Mouse (Mus musculus): ENCODE measurements at regions not wholly inside any gene's neighbourhood (a gene's known extent, or its start where the extent isn't known, plus 50 kb on each side); places are given as distances from the start of the nearest gene placed in this dataset.

DNA sequence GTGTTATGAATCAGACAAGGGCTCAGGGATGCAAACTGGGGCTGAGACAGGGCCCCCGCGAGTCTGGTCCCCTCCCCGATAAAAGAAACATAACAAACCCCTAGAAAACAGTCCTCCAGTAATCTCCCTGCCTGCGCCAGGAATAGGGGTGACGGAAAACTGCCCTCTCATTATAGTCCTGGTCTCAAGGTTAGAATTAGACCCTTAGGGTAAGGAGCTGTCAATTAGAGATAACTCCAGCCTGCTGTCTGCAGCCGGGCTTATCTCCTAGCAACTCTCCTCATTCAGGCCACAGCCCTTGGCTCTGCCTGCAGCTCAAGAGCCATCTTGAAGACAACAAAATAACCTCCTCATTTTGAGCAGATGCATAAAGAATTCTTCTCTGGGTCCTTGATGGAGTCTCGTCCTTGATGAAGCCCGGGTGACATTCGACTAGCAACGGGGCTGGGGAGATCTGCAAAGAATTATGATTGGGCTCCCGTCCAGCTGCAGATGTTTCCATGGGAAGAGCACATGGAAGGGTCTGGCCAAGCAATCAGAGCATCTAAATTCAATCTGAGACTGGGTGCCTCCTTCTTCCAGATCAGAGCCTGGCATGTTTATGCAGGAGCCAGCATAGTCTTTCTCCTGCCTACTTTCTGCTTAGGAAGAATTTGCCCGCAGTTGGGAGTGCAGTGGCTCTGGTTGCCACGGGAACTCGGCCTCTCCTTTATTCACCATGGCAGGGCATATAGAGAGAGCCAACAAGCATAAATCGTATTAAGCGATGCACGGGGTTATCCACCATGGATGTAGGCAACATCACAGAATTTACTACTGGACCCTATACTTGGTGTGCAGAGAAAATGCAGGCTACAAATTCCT, 281.2 kb downstream of the Sox11 start:
- DNase-seq (ENCODE audit: low spot score) = no peak

DNA sequence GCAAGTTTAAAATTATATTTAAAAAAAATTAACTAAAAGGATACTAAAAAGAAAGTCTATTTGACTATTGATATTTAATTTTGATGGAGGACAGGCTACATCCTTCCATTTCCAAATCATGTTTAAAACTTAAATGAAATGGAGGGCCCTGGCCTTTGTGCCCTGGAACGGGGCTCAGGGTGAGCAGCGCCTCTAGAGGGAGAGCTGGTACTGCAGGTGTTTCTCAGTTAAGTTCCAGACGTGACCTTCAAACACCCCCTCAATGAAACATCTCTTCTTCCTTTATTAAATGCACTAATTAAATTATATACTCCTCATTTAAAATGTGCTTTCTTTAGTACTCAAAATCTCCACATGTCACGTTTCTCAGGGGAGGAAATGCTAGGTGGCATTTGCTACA, 282.5 kb downstream of the Sox11 start:
- no peak for DNase-seq (ENCODE audit: low spot score)

DNA sequence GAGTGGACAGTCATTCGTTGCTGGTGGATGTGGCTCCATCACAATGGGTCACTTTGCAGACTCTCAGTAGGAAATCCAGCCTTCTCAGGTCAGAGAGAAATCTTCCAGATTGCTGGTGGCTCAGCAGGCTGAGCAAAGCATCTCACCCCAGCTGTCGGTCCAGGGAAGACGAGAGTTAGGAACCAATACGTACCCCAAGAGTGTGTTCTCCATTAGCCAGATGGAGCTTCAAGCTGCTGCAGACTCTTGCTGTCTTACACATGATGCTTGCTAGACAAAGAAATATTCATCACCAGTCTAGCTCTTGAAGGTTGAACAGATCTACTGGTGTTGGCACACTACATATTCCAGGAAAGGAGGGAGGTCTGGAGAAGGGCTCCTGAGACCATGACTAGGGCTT, 288.0 kb downstream of the Sox11 start:
- DNase-seq (ENCODE audit: low spot score) = no peak

DNA sequence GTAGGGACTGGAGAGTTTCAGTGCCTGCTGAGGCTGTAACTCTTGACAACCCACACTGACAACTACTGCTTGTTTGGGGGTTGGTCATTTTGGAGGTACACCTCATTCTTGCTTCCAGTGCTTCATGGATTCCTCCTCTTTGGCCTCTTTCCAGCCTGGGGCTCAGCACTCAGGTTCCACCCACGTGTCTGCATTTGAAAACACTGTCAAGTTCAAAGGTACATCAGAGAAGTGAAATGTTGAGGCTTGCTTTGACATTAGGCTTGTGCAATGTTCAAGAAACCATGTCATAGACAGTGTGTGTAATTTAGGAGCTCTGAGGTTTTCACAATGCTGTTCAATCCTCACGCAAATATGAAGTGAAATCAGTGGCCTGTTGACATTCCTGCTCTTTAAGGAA, 304.5 kb downstream of the Sox11 start:
- no peak for DNase-seq (ENCODE audit: low spot score)

DNA sequence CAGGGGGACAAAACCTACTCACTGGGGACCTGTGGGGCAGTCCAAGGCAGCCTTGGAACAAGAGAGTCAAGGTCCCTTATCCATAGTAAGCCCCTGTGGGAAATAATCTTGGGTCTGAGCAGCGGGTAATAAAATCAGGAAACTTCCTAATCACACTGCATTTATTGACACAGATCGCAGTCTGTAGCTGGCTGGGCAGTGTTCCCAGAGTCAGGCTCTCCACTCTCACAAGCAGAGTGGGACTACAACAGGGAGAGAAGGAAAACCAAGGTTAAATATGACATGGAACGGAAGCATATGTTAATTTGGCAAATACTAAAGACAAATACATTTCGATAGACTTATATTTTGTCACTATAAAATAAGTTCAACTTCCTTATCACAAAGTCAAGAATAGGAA, 322.6 kb downstream of the Sox11 start:
- no peak for DNase-seq (ENCODE audit: low spot score)

DNA sequence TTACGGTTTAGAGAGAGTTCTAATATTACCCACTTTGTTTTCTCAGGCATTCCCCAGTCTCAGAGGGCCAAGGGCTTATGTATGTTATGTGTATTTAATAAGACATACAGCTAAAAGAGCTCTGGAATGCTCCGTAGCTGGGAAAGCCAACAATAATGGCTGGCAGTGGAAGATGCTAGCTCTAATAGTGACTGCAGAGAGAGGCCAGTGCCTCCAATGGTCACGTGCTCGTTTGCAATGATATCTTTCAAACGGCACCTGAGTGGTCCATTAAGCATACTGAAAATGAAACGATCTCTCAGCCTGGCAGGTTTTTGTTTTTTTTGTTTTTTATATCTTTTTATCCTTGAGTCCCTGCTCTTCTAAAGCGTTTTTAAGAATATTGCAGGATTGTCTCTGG, 324.0 kb downstream of the Sox11 start:
- DNase-seq (ENCODE audit: low spot score) = no peak

DNA sequence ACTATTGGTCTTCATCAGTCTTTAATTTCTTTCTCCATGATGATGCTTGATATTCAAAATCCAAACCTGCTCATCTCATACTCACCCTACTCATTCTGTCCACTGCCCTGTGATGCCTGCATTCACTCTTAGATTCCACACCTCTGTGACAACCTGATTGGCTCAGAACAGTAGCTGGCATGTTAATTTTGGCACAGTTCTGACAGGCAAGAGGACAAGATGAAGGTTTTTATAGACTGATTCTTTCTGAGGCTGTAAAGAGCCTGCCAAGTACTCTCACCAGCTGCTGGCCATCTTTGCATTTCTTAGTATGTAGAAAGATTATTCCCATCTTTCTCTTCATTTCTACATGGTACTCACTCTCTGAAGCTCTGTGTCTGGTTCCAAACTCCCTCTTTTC, 343.1 kb downstream of the Sox11 start:
- no peak for DNase-seq (ENCODE audit: low spot score)

DNA sequence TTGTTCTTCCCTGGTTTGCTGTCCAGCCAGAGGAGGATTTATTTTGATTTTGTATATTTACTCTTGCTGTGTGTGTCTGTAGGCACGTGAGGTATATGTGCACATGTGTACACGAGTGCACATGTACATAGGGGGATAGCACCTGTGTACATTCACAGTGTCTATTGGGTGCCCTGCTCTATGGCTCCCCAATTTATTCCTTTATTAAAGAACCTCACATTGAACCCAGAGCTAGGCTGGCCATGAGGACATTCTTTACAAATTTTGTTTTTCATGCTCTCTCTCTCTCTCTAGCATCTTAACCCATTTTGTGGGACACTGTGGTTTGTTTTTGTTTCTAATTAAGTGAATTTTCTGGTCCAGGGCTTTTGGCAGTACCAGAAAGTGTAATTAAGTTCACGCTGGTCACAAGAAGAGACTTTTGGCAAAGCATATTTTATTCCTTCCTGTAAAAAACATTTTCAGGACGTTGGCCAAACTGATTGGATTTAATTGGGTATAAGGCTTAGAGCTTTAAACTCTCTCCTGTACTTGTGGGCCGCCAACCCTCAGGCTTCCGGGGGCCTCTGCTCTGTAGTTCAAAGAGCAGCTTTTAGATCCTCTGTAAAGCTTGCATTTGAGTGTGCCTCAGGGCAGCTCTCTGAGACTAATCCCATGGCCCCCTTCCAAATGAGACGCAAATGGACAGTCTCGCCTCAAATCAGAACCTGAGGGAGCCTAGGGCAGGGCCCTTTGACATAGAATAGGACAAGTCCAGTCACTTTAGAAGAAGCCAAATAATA, 365.9 kb downstream of the Sox11 start:
- DNase-seq (ENCODE audit: low spot score) = no peak

DNA sequence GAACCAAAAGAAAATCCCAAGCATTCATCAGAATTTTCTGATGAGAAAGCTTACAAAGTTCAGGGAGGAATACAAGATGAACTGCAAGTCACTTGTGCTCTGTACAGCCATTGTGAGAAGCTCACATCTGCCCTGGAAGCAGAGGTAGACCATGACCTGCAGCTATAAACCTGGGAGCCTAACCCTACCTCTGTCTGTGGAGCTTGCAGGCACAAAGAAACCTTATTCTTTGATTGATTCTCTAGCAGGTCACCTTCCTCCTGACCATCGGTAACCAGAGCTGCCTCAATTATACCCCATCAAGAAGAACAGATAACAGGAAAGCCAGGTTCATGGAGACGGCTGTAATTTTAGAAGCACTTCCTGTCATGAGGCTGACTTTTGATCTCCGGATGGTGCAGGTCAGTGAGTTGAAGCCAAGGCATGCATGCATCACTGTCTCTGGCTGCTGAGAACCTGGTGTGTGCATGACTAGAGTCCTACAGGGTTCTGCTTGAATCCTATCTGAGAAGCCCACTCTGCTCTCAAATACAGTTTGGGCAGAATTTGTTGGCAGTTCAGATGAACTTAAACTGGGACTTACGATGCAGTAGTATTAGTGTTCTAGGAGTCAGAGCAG, 369.8 kb downstream of the Sox11 start:
- no peak for DNase-seq (ENCODE audit: low spot score)

DNA sequence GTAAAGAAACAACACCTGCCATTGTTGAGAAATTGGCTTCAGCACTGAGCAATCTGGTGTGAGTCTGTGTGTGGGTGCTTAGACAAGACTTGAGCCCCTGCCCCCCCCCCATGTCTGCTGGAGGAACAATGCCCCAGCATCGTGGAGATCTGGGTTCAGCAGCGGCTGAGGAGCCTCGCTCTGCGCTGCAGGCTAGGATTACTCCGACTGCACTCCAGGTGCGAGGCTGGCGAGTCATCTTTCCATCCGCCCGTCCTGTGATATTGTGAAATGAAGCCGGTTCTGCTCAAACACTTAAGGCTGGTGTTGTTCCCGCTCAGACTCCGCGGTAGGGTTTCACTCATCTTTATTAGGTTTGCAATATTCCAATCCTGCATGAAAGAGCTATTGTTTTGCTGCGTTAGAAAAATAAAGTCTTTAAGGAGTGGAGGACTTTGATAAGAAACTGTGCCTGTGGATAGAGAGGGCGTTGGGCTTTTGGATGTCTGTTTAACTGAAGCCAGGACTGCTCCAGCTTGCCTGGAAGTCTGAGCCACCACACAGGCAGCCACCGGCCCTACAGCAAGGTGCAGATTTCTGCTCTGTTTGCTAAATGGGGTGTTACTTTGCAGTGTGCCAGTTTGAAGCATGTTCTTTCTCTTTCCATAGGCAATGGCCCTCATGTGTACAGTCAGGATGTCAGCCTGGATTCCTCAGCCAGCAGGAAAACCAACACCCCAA, 375.2 kb downstream of the Sox11 start:
- no peak for DNase-seq (ENCODE audit: low spot score)

DNA sequence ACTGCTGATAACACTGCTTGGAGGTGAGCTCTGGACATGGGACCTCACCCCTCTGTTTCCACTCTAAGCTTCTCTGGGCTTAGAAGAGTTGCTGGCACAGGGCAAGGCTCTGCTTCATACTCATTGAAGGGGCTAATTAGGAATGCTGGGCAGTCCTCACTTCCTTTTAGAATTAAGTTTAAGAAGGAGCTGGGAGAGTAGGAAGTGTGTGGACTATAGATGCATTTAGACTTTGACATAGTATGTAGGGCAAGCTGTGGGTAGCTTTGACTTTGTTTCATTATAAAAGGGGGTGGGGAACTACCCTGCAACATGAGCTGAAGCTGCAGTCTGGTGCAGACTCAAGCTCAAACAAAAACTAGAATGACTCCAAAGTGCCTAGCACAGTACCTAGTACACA, 378.5 kb downstream of the Sox11 start:
- no peak for DNase-seq (ENCODE audit: low spot score)

DNA sequence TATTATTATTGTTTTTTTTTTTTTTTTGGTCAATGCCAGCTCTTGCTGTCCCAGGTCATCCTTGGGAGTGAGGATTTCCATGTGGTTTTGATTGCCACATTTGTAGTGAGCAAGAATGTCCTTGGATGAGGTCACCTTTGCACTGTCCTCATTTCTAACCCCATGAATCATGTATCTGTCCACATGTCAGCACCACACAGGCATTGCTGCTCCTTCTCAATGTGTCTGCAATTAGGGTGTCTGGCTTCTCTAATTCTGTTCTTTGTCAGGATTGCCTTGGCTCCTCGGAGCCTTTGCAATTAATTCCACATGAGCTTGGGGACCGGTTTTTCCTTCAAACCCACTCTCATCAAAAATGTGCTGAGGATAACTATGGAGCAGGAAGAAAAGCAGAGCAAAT, 402.5 kb downstream of the Sox11 start:
- DNase-seq (ENCODE audit: low spot score) = no peak

DNA sequence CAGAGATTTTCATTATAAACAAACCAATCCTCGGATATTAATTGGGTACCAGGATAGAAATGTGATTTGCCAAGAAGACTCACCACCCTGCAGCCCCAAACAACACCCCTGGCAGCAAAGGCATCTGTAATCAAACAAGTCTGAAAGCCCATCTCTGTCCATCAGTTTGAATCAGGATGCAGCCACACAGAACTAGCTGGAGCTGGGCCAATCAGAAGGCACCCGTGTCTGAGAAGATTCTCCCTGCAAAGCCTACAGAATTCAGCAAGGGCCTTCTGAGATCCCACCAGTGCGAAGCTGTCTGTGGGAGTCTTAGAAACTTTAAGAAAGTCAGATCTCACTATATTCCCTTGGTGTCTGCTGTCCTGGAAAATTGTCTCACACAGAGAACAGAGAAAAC, 404.5 kb downstream of the Sox11 start:
- no peak for DNase-seq (ENCODE audit: low spot score)

DNA sequence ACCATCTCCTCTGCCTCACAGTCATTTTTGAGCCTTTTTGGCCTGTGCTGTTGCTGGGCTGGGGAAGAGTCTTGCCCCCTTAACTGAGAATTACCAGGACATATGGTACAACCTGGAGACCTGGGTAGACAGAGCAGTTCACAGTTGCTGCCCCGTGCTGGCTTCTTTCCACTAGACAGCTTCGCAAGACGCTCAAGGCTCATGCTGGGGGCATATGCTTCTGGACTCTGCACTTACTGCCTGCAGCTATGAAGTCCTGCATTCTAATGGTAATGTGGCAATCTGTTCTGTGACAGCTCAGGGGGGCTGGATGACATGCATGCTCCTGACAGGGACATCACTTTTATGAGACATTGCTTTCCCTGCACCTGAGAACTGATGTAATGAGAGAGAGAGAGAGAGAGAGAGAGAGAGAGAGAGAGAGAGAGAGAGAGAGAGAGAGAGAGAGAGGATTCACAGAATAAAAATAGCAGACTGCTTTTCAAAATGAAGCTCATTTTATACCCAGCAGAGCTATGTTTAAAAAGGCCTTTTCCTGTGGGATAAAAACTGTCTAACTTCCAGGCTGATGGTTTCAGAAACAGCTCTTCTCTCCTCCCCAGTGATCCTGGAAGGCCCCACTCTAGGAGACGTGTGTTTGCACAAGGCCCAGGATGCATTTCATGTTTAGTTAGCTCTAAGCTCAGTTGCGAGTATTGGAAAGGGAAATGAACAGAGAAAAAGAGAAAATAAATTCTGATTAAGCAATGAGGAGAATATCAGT, 405.5 kb downstream of the Sox11 start:
- DNase-seq (ENCODE audit: low spot score) = no peak

DNA sequence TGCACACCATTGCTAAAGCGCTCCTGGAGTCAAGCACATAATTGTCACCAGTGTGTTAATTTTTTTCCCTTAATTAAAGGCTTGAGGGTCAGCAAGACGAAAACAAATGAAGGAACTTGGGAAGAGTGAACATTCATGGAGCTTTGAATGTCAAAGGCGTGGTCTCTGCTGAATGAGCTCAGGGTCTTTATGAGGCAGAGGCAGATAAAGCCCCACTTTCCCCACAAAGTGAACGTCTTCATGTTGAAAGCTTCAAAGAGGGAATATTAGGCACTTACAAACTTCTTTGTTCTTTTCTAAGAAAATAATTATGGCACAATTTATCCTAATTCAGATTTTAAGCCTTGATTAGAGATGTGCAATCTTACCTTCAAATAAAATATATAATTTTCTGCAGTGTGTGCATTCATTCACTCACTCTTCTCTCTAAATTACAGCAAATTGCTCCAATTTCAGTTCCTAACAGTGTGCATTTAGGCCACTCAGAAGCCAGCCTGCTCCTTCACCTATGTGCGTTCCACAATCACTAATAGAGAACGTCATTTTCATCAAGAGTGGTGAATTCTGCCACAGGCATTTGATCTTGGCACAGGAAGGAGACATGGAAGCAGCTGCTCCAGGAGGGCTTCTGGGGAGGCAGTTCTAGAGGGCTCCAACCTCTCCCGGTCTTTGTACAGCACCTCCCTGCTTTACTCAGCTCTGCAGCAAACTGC, 412.1 kb downstream of the Sox11 start:
- no peak for DNase-seq (ENCODE audit: low spot score)

DNA sequence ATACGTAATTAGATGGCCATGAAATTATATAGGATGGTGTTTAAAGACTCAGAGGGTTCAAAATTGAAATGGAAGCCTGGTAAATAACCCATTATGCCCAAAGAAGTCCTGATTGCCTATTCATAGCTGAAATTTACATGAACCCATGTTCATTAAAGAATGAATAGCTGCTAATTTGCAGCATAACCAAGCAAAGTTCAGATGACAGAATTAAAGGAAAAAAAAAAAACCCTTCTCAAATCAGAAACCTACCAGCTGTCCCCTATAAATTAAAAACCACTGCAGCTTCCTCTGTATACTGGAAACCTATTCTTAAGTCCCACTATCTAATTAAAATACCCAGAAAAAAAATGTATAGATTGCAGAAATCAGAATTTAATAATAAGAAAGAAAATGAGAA, 436.2 kb downstream of the Sox11 start:
- no peak for DNase-seq (ENCODE audit: low spot score)

DNA sequence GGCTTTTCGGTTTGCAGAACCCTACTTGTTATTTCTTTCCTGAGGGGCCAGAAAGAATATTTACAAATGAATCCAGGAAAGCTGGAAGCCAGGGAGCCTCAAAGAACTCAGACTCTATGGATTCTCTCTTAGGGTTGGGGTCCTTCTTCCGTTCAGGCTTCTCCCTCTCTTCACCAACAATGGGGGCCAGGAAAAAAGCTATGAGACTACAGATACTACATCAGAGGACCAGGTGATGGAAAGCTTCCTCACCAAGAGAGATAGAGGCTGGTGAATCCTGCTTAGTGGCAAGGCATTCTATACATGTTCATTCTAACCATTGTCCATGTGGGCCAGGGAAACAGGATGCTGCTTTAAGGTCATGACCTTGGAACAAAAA, 434.9 kb downstream of the Cmpk2 start:
- DNase-seq (ENCODE audit: low spot score) = no peak

DNA sequence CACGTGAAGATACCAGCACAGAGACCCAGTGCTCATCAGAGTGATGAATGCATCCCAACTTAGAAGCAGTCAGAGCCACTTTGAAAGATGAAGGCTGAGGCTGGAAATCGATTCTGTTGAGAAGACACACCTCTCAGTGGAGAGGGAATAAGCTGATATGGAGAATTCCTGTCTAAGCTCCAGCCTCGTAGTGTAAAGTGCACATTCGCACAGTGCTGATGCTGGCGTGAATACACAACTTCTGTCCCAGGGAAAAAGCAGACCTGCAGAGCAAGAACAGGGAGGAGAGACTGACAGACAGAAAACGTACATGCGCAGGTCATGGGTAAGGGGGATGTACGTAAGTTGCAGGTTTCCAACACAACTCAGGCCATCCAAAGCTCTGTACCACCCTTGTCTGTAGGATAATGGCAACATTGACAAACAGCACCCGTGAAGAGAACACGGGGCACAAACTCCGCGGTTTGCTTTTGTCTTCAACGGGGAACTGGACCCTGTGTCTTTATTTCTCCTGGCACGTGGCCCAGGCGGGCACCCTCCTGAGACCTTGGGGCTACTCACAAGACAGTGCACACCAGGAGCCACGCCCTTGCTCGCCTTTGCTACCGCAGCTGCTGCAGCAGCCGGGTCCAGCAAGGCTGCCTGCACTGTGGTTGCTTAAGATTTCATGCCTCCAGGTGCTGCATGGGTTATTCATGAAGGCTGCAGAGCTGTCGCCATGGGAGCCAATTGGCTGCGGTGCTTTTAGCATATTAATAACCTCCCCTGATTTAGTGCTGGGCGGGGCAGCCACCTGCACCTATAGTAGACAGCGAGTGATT, 434.3 kb downstream of the Cmpk2 start:
- DNase-seq (ENCODE audit: low spot score) = no peak

DNA sequence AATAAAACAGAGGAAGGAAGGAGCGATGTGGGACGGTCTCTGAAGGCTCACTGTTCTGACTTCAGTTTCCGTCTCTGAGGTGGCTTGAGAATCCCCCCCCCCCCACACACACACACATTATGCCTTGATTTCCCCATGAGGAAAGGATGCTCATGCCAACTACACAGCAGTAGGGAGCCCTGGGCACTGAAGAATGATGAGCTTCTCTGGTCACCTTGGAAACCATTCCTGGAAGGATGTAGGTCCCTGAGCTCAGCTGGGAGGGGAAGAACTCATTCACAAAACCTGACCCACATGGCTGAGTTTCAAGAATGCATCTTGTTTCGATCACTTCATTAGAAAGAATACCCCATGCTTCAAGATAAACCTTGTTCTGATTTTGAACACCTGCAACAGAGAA, 422.2 kb downstream of the Cmpk2 start:
- no peak for DNase-seq (ENCODE audit: low spot score)

DNA sequence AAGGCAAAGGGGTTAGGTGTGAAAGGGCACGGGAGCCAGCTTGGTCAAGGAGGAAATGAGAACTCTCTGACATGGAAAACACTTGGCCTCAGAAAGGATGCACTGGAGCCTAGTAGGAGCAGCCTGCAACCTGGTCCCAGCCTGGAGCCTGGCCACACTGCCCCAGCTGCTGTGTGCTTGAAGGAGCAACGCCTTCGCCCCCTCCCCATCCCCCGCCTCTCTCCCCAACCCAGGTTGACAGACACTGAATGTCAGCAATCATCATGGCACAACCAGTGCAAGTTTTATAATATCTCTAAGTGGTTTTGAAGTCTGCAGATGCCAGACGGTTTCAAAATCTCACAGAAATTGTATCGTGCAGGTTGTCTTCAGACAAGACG, 417.6 kb downstream of the Cmpk2 start:
- no peak for DNase-seq (ENCODE audit: low spot score)
